Mouse (Mus musculus) lung, postnatal 0 days (tissue): ENCODE results near the gene Sdk1. TPM values are rescaled to one million over a fixed set of nuclear protein-coding genes. Genes with fewer than 3 reads are reported as not detected.

Experiments used
- ATAC-seq: fragments of 200-750 bp; cut with Nextera tagmentation; 2 replicates; pipeline ENCODE4 v1.8.0; 2017; ENCODE audit warnings: moderate library complexity
- DNase-seq: peaks from one replicate; pipeline ENCODE4 v3.0.0-alpha.2; 2016; ENCODE audit warnings: low spot score
- H3K27ac ChIP-seq: fragments of 300-500 bp; sonication (generic); 2 replicates; pipeline ENCODE4 v1.5.1; 2014; ENCODE audit warnings: antibody characterized with exemption, mild to moderate bottlenecking, low read length, mixed read lengths
- H3K27me3 ChIP-seq: fragments of 300-500 bp; sonication (generic); replicated peaks from 2 replicates; pipeline ENCODE4 v1.6.1; 2014; ENCODE audit warnings: low read length, mixed read lengths; ENCODE audit not compliant: insufficient read depth
- H3K36me3 ChIP-seq: fragments of 300-500 bp; sonication (generic); 2 replicates; pipeline ENCODE4 v1.6.1; 2014; ENCODE audit warnings: low read length, mixed read lengths; ENCODE audit not compliant: insufficient read depth
- H3K4me1 ChIP-seq: fragments of 300-500 bp; sonication (generic); 2 replicates; pipeline ENCODE4 v1.6.1; 2014; ENCODE audit warnings: antibody characterized with exemption, low read depth, low read length, mixed read lengths; ENCODE audit not compliant: insufficient read depth
- H3K4me2 ChIP-seq: fragments of 300-500 bp; sonication (generic); replicated peaks from 2 replicates; pipeline ENCODE4 v1.6.1; 2014; ENCODE audit warnings: low read depth, mild to moderate bottlenecking, low read length, moderate library complexity, mixed read lengths
- H3K4me3 ChIP-seq: fragments of 300-500 bp; sonication (generic); 2 replicates; pipeline ENCODE4 v1.5.1; 2014; ENCODE audit warnings: low read depth, low read length
- H3K9ac ChIP-seq: fragments of 300-500 bp; sonication (generic); replicated peaks from 2 replicates; pipeline ENCODE4 v1.6.1; 2014; ENCODE audit warnings: low read depth, mild to moderate bottlenecking
- H3K9me3 ChIP-seq: fragments of 300-500 bp; sonication (generic); 2 replicates; pipeline ENCODE4 v1.6.1; 2016; ENCODE audit warnings: low read length, mixed read lengths
- CTCF ChIP-seq: IDR thresholded peaks from 2 replicates; pipeline ENCODE4 v1.5.1; 2016; ENCODE audit warnings: antibody characterized with exemption, mild to moderate bottlenecking
- EP300 ChIP-seq: IDR thresholded peaks from 2 replicates; pipeline ENCODE4 v1.6.1; 2016; ENCODE audit warnings: antibody characterized with exemption, mild to moderate bottlenecking, control low read depth
- WGBS: fragments of 180-500 bp; shearing (Covaris S2); extraction: QIAGEN DNeasy Blood & Tissue Kit; methylation state at CpG from one replicate; pipeline ENCODE4 v1.1.7; 2014; 5-methylcytosine and 5-hydroxymethylcytosine counted together
- polyA plus RNA-seq: library from polyadenylated mRNA; unstranded; fragments of >200 nt; fragmentation: Nextera tagmentation; extraction: Ambion mirVana; gene quantifications from 2 replicates; pipeline ENCODE4 v1.2.1, GENCODE M21; 2015

Gene Sdk1
- polyA plus RNA-seq, 1 experiment from 2014 or later: 0.19 TPM

GRCm38 (mm10) chr5:141281751-141282150, 40.5 kb downstream of the Sdk1 start:
- DNase-seq (no peak), ATAC-seq (no peak)
- Histone ChIP-seq H3K4me3 (no peak overlapping the region), H3K4me1 (no peaks in the 10 kb centered on the region), H3K9me3 (no peaks in the 10 kb centered on the region), H3K27me3 (no peaks in the 10 kb centered on the region), H3K9ac (no peak overlapping the region), H3K4me2 (no peak overlapping the region), H3K36me3 (no peaks in the 10 kb centered on the region), H3K27ac (no peak overlapping the region)
- TF ChIP-seq CTCF: no peak
- TF ChIP-seq EP300: no peak
- 60% methylated on average over 2 of the region's 2 CpGs for WGBS

GRCm38 (mm10) chr5:141289611-141290010, 48.3 kb downstream of the Sdk1 start:
- Histone ChIP-seq H3K9me3 (no peaks in the 10 kb centered on the region), H3K36me3 (no peaks in the 10 kb centered on the region), H3K4me1 (no peaks in the 10 kb centered on the region), H3K4me2 (no peak overlapping the region), H3K9ac (no peak overlapping the region), H3K4me3 (no peak overlapping the region), H3K27ac (no peak overlapping the region), H3K27me3 (no peaks in the 10 kb centered on the region)
- DNase-seq: no peak
- ATAC-seq: no peak
- no peak for TF ChIP-seq CTCF
- TF ChIP-seq EP300: no peak

- no peak overlapping the region for H3K4me3 ChIP-seq
- no peaks in the 10 kb centered on the region for H3K9me3 ChIP-seq
- no peaks in the 10 kb centered on the region for H3K27me3 ChIP-seq
- H3K27ac ChIP-seq: no peak overlapping the region
- peak; percentile 45 for DNase-seq
- H3K36me3 ChIP-seq: no peaks in the 10 kb centered on the region
- H3K9ac ChIP-seq: no peak overlapping the region
- H3K4me1 ChIP-seq: no peaks in the 10 kb centered on the region
- TF ChIP-seq EP300 (no peak), CTCF (no peak)
- no peak overlapping the region for H3K4me2 ChIP-seq
- WGBS: 63% methylated on average over 7 of the region's 7 CpGs
- no peak for ATAC-seq
These were observed 54.0 kb downstream of the Sdk1 start for GRCm38 (mm10) chr5:141295240-141295639.

GRCm38 (mm10) chr5:141302287-141302694, 61.0 kb downstream of the Sdk1 start:
- DNase-seq (peak; percentile 76), ATAC-seq (peak; percentile 63)
- WGBS: 31% methylated on average over 4 of the region's 4 CpGs
- Histone ChIP-seq H3K4me3 (no peak overlapping the region), H3K27me3 (no peaks in the 10 kb centered on the region), H3K9me3 (no peaks in the 10 kb centered on the region), H3K9ac (no peak overlapping the region), H3K27ac (no peak overlapping the region), H3K4me1 (no peaks in the 10 kb centered on the region), H3K4me2 (no peak overlapping the region), H3K36me3 (no peaks in the 10 kb centered on the region)
- no peak for TF ChIP-seq EP300
- no peak for TF ChIP-seq CTCF

- no peaks in the 10 kb centered on the region for H3K27me3 ChIP-seq
- no peak overlapping the region for H3K4me2 ChIP-seq
- no peak overlapping the region for H3K4me3 ChIP-seq
- ATAC-seq: no peak
- TF ChIP-seq CTCF (no peak), EP300 (no peak)
- DNase-seq: no peak
- WGBS: 60% methylated on average over 2 of the region's 2 CpGs
- no peaks in the 10 kb centered on the region for H3K4me1 ChIP-seq
- no peak overlapping the region for H3K27ac ChIP-seq
- no peaks in the 10 kb centered on the region for H3K9me3 ChIP-seq
- H3K36me3 ChIP-seq: no peaks in the 10 kb centered on the region
- no peak overlapping the region for H3K9ac ChIP-seq
These were observed 62.5 kb downstream of the Sdk1 start for GRCm38 (mm10) chr5:141303746-141304145.

- H3K27ac ChIP-seq: no peak overlapping the region
- no peaks in the 10 kb centered on the region for H3K9me3 ChIP-seq
- H3K9ac ChIP-seq: no peak overlapping the region
- no peak for ATAC-seq
- no peaks in the 10 kb centered on the region for H3K36me3 ChIP-seq
- H3K27me3 ChIP-seq: no peaks in the 10 kb centered on the region
- no peak for TF ChIP-seq EP300
- no peaks in the 10 kb centered on the region for H3K4me1 ChIP-seq
- DNase-seq: no peak
- no peak overlapping the region for H3K4me3 ChIP-seq
- 67% methylated on average over 2 of the region's 2 CpGs for WGBS
- H3K4me2 ChIP-seq: no peak overlapping the region
These were observed 63.4 kb downstream of the Sdk1 start for GRCm38 (mm10) chr5:141304706-141305105.

GRCm38 (mm10) chr5:141310641-141311040, 69.4 kb downstream of the Sdk1 start:
- Histone ChIP-seq H3K27ac (no peak overlapping the region), H3K4me1 (no peaks in the 10 kb centered on the region), H3K4me3 (no peak overlapping the region), H3K9ac (no peak overlapping the region), H3K9me3 (no peaks in the 10 kb centered on the region), H3K36me3 (no peaks in the 10 kb centered on the region), H3K27me3 (no peaks in the 10 kb centered on the region), H3K4me2 (no peak overlapping the region)
- DNase-seq: no peak
- 67% methylated on average over 1 of the region's 1 CpGs for WGBS
- TF ChIP-seq CTCF: no peak
- no peak for TF ChIP-seq EP300
- ATAC-seq: no peak
